Mouse (Mus musculus): Measurements from ENCODE around the gene Vgll4. TPM values are rescaled to one million over a fixed set of nuclear protein-coding genes. Genes with fewer than 3 reads are reported as not detected.

Vgll4 gene
- polyA plus RNA-seq, 1 experiment from 2014 or later, result 101 TPM

DNA sequence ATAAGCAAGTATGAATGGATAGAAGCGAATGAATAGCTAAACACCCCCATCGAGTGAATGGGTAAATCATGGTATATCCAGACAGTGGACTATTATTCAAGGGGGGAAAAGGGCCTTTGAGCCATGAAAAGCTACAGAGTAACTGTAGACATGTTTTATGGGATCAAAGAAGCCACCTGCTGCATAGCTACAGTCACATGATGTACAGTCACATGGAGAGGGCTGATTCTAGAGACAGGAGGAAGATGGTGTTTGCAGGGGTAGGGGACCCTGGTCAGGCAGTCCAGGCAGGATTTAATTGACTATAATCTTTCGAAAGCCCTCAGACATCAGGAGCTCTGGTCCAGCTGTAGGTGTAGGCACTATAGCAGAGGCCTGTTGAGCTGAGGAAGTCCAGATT, 133.4 kb downstream of the Vgll4 start:
- Histone ChIP-seq H3K9me3 (ENCODE audit: control insufficient read depth, low read length) (no peaks in the 10 kb centered on the region), H3K4me1 (ENCODE audit: control insufficient read depth, insufficient read depth, low read length) (peaks cover 13% of the 10 kb centered on the region), H3K4me2 (ENCODE audit: low read depth, severe bottlenecking) (no peak overlapping the region), H3K27me3 (ENCODE audit: control insufficient read depth, insufficient read depth, low read length) (no peaks in the 10 kb centered on the region), H3K9ac (ENCODE audit: low read length) (no peak overlapping the region), H3K27ac (replicated peaks; ENCODE audit: low read depth, low read length) (no peak overlapping the region), H3K4me3 (ENCODE audit: low read depth, low read length) (no peak overlapping the region), H3K36me3 (ENCODE audit: control insufficient read depth, insufficient read depth, low read length) (no peaks in the 10 kb centered on the region)
- ATAC-seq (ENCODE audit: insufficient number of reproducible peaks, low FRiP score, low TSS enrichment, low read depth), result no peak
- 90% methylated on average over 3 of the region's 3 CpGs for WGBS
- DNase-seq (ENCODE audit: low spot score), result no peak

DNA sequence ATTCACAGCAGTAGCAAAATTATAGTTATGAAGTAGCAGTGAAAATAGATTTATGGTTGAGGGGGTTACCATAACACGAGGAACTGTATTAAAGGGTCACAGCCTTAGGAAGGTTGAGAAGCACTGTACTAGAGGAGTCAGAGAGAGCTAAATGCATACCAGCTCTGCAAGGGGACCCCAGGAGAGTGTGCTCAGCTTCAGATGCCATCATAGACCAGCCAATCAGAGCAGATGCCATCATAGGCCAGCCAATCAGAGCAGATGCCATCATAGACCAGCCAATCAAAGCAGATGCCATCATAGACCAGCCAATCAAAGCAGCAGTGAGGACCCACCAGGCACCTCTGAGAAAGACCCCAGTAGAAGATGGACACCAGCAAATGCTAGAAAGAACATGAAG, 134.0 kb downstream of the Vgll4 start:
- WGBS, result 80% methylated on average over 1 of the region's 1 CpGs
- no peak overlapping the region for H3K4me2 ChIP-seq (ENCODE audit: low read depth, severe bottlenecking)
- H3K36me3 ChIP-seq (ENCODE audit: control insufficient read depth, insufficient read depth, low read length), result no peaks in the 10 kb centered on the region
- no peak overlapping the region for H3K27ac ChIP-seq (replicated peaks; ENCODE audit: low read depth, low read length)
- no peak overlapping the region for H3K4me3 ChIP-seq (ENCODE audit: low read depth, low read length)
- no peaks in the 10 kb centered on the region for H3K9me3 ChIP-seq (ENCODE audit: control insufficient read depth, low read length)
- H3K27me3 ChIP-seq (ENCODE audit: control insufficient read depth, insufficient read depth, low read length), result no peaks in the 10 kb centered on the region
- peaks cover 6% of the 10 kb centered on the region for H3K4me1 ChIP-seq (ENCODE audit: control insufficient read depth, insufficient read depth, low read length)
- no peak for DNase-seq (ENCODE audit: low spot score)
- ATAC-seq (ENCODE audit: insufficient number of reproducible peaks, low FRiP score, low TSS enrichment, low read depth), result no peak
- H3K9ac ChIP-seq (ENCODE audit: low read length), result no peak overlapping the region

DNA sequence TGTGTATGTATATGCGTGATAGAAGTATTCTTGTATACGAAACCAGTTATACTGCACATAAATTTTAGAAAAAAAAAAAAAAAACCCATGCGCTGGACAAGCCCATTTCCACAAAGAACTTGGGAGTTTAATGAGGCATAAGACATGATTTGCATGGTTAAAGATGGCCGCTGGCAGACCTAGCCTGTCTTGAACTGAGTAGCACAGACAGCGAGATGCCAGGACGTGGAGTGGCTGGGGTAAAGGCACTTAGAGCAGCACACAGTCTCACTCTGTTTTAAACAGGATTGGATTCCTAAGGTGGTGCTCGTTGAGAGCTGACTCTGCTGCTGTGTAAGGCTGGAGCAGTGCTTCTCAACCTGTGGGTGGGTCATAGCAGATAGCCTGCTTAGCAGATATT, 134.4 kb downstream of the Vgll4 start:
- Histone ChIP-seq H3K4me2 (ENCODE audit: low read depth, severe bottlenecking) (no peak overlapping the region), H3K4me3 (ENCODE audit: low read depth, low read length) (no peak overlapping the region), H3K27ac (replicated peaks; ENCODE audit: low read depth, low read length) (no peak overlapping the region), H3K9me3 (ENCODE audit: control insufficient read depth, low read length) (no peaks in the 10 kb centered on the region), H3K36me3 (ENCODE audit: control insufficient read depth, insufficient read depth, low read length) (no peaks in the 10 kb centered on the region), H3K27me3 (ENCODE audit: control insufficient read depth, insufficient read depth, low read length) (no peaks in the 10 kb centered on the region), H3K4me1 (ENCODE audit: control insufficient read depth, insufficient read depth, low read length) (0 out of 2 replicates have a peak, but pooled peaks cover 4% of the 10 kb centered on the region), H3K9ac (ENCODE audit: low read length) (no peak overlapping the region)
- DNase-seq (ENCODE audit: low spot score), result no peak
- 85% methylated on average over 7 of the region's 7 CpGs for WGBS
- no peak for ATAC-seq (ENCODE audit: insufficient number of reproducible peaks, low FRiP score, low TSS enrichment, low read depth)

DNA sequence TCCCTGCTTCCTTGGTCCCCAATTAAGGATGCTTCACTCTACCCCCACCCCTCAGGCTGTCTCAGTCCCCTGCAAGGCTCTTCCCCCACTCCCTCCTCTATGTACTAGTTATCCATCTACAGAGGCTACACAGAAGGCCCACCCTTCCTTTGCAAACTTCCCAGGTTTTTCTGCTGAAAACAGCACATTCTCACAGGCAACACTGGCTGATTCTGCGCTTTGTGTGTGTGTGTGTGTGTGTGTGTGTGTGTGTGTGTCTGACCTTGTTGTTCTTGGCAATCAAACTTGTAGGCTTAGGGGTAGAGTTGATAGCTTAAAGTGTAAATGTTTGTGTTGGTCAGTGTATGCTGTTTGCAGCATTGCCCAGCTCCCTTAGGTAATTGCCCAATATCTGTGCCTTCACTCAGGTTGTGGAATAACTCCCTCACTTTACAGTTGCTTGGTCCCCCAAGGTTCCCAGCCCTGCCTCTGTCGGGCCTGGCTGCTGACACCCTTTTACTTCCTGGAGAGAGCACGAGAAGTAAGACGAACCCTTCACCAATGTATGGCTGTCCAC, 135.9 kb downstream of the Vgll4 start:
- no peak overlapping the region for H3K27ac ChIP-seq (replicated peaks; ENCODE audit: low read depth, low read length)
- no peaks in the 10 kb centered on the region for H3K4me1 ChIP-seq (ENCODE audit: control insufficient read depth, insufficient read depth, low read length)
- no peak overlapping the region for H3K9ac ChIP-seq (ENCODE audit: low read length)
- no peaks in the 10 kb centered on the region for H3K27me3 ChIP-seq (ENCODE audit: control insufficient read depth, insufficient read depth, low read length)
- no peaks in the 10 kb centered on the region for H3K9me3 ChIP-seq (ENCODE audit: control insufficient read depth, low read length)
- DNase-seq (ENCODE audit: low spot score) (no peak), ATAC-seq (ENCODE audit: insufficient number of reproducible peaks, low FRiP score, low TSS enrichment, low read depth) (no peak)
- WGBS, result 57% methylated on average over 4 of the region's 4 CpGs
- H3K4me3 ChIP-seq (ENCODE audit: low read depth, low read length), result no peak overlapping the region
- H3K4me2 ChIP-seq (ENCODE audit: low read depth, severe bottlenecking), result no peak overlapping the region
- H3K36me3 ChIP-seq (ENCODE audit: control insufficient read depth, insufficient read depth, low read length), result no peaks in the 10 kb centered on the region

DNA sequence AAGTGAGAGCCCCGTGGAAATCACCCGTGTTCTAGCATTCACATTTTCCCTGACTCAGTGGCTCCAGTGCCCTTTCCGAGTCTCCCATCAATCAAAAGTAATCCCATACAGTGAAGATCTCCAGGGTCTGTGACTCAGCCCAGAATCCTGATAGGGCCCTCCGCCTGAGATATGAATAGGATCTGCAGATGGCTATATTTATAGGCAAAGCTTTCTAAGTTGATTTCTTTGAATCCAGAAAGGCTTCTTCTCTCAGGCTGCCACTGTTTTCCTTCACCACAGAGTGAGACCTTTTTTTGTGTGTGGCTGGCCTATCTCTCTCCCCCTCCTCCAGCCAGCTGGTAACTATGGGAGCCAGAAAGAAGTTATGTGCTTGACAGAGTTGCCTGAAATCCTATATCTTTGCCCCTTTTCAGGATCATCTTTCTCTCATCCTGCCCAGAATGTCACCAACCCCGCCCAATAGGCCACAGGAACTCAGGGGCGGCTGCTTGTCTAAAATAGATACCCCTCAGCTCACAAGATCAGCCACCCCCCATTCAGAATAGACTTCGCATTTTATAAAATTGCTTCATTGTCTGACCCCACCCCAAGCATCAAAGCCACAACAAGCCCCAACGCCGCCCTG, 136.6 kb downstream of the Vgll4 start:
- no peaks in the 10 kb centered on the region for H3K27me3 ChIP-seq (ENCODE audit: control insufficient read depth, insufficient read depth, low read length)
- H3K9me3 ChIP-seq (ENCODE audit: control insufficient read depth, low read length), result no peaks in the 10 kb centered on the region
- H3K4me3 ChIP-seq (ENCODE audit: low read depth, low read length), result no peak overlapping the region
- no peaks in the 10 kb centered on the region for H3K4me1 ChIP-seq (ENCODE audit: control insufficient read depth, insufficient read depth, low read length)
- H3K9ac ChIP-seq (ENCODE audit: low read length), result no peak overlapping the region
- no peak overlapping the region for H3K4me2 ChIP-seq (ENCODE audit: low read depth, severe bottlenecking)
- ATAC-seq (ENCODE audit: insufficient number of reproducible peaks, low FRiP score, low TSS enrichment, low read depth), result no peak
- no peaks in the 10 kb centered on the region for H3K36me3 ChIP-seq (ENCODE audit: control insufficient read depth, insufficient read depth, low read length)
- no peak overlapping the region for H3K27ac ChIP-seq (replicated peaks; ENCODE audit: low read depth, low read length)
- 77% methylated on average over 9 of the region's 9 CpGs for WGBS
- no peak for DNase-seq (ENCODE audit: low spot score)

DNA sequence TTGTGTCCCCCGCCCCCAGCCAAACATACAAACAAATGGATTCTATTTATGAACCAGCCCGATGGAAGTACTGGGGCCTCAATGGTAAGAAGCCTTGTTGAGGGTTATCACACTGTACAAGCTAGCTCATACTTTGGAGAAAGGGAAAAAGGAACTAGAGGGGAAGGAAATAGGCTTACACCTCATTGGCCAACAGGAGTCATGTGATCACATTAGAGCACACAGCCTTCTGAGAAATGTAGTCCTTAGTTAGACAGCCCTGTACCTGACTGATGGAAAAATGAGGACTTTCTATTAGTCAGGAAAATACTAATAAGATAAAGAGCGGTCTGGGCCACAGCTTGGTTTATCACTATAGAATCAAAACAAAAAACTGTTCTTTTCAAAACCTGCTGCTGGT, 138.0 kb downstream of the Vgll4 start:
- no peaks in the 10 kb centered on the region for H3K36me3 ChIP-seq (ENCODE audit: control insufficient read depth, insufficient read depth, low read length)
- no peaks in the 10 kb centered on the region for H3K9me3 ChIP-seq (ENCODE audit: control insufficient read depth, low read length)
- no peak overlapping the region for H3K4me2 ChIP-seq (ENCODE audit: low read depth, severe bottlenecking)
- H3K4me3 ChIP-seq (ENCODE audit: low read depth, low read length), result no peak overlapping the region
- no peaks in the 10 kb centered on the region for H3K4me1 ChIP-seq (ENCODE audit: control insufficient read depth, insufficient read depth, low read length)
- H3K9ac ChIP-seq (ENCODE audit: low read length), result no peak overlapping the region
- H3K27me3 ChIP-seq (ENCODE audit: control insufficient read depth, insufficient read depth, low read length), result no peaks in the 10 kb centered on the region
- WGBS, result 89% methylated on average over 3 of the region's 3 CpGs
- ATAC-seq (ENCODE audit: insufficient number of reproducible peaks, low FRiP score, low TSS enrichment, low read depth) (no peak), DNase-seq (ENCODE audit: low spot score) (no peak)
- H3K27ac ChIP-seq (replicated peaks; ENCODE audit: low read depth, low read length), result no peak overlapping the region

DNA sequence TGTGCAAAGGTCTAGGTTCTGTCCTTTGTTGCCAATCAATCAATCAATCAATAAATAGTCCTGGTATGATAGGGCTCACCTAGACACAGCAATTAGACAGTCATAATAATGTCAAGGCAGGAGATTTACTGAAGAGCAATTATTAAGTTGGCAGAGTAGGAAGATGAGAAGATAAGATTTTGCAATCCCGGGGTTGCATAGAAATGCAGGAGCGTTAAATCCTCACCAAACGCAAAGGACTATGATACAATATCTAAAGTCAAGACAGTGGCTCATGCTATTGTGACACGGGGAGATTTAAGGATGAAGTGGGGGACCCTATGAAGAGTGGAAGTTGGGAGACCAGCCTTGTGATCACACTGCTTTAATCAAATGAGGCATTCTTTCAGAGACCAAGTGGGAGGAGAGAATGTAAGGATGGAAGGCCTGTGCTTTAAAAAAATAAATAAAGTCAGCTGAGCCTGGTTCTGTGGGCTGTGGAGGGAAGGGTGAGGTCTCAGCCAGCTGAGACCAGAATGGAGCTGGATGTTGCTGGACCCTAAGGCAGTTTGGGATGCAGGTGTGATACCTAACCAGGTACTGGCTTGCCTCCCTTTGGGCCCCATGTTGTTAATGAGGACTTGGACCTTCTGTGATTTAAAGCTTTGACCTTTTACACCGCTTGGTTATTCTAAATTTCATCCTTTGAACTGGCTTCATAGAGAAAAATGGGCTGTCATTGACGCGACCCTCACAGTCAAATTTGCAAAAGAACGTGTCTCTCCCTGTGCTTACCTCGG, 139.9 kb downstream of the Vgll4 start:
- Histone ChIP-seq H3K4me2 (ENCODE audit: low read depth, severe bottlenecking) (no peak overlapping the region), H3K36me3 (ENCODE audit: control insufficient read depth, insufficient read depth, low read length) (no peaks in the 10 kb centered on the region), H3K27me3 (ENCODE audit: control insufficient read depth, insufficient read depth, low read length) (no peaks in the 10 kb centered on the region), H3K27ac (replicated peaks; ENCODE audit: low read depth, low read length) (no peak overlapping the region), H3K4me3 (ENCODE audit: low read depth, low read length) (no peak overlapping the region), H3K9me3 (ENCODE audit: control insufficient read depth, low read length) (no peaks in the 10 kb centered on the region), H3K9ac (ENCODE audit: low read length) (no peak overlapping the region), H3K4me1 (ENCODE audit: control insufficient read depth, insufficient read depth, low read length) (no peaks in the 10 kb centered on the region)
- DNase-seq (ENCODE audit: low spot score), result no peak
- 64% methylated on average over 9 of the region's 9 CpGs for WGBS
- no peak for ATAC-seq (ENCODE audit: insufficient number of reproducible peaks, low FRiP score, low TSS enrichment, low read depth)

DNA sequence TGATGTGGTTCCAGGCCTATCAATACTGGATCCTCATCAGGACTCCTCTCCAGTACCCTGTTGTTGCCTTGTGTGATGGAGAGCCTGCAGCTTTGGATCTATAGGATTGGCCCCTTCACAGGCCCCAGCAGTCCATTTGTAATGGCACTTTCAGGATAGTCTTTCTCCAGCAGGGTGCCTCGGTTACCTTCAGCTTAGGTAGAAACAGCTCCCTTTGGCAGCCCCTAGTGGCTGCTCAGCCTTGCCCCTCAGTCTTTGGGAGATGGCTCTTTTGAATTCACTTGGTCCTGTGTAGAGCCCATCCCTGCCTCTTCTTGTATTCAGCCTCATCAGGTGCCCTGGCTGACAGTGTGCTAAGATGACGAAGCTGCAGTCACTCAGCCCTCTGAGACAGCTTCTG, 142.9 kb downstream of the Vgll4 start:
- Histone ChIP-seq H3K27me3 (ENCODE audit: control insufficient read depth, insufficient read depth, low read length) (no peaks in the 10 kb centered on the region), H3K9ac (ENCODE audit: low read length) (no peak overlapping the region), H3K27ac (replicated peaks; ENCODE audit: low read depth, low read length) (no peak overlapping the region), H3K4me2 (ENCODE audit: low read depth, severe bottlenecking) (no peak overlapping the region), H3K36me3 (ENCODE audit: control insufficient read depth, insufficient read depth, low read length) (no peaks in the 10 kb centered on the region), H3K4me1 (ENCODE audit: control insufficient read depth, insufficient read depth, low read length) (no peaks in the 10 kb centered on the region), H3K4me3 (ENCODE audit: low read depth, low read length) (no peak overlapping the region), H3K9me3 (ENCODE audit: control insufficient read depth, low read length) (no peaks in the 10 kb centered on the region)
- WGBS, result 58% methylated on average over 2 of the region's 2 CpGs
- DNase-seq (ENCODE audit: low spot score), result no peak
- ATAC-seq (ENCODE audit: insufficient number of reproducible peaks, low FRiP score, low TSS enrichment, low read depth), result no peak
